Mouse (Mus musculus) bone marrow macrophage, adult 2 months (primary cell): Measurements from ENCODE around the gene Cep170. TPM values are rescaled to one million over a fixed set of nuclear protein-coding genes. Genes with fewer than 3 reads are reported as not detected.

Experiments used
- H3K27ac ChIP-seq: 2 replicates; pipeline ENCODE4 v1.5.1; 2012; ENCODE audit warnings: low read depth, low read length; ENCODE audit not compliant: insufficient read depth
- H3K4me1 ChIP-seq: 2 replicates; pipeline ENCODE4 v1.6.1; 2012; ENCODE audit warnings: low read length; ENCODE audit not compliant: control insufficient read depth, insufficient read depth
- H3K4me3 ChIP-seq: 2 replicates; pipeline ENCODE4 v1.5.1; 2012; ENCODE audit warnings: mild to moderate bottlenecking, low read length, moderate library complexity; ENCODE audit not compliant: insufficient read depth
- CTCF ChIP-seq: IDR thresholded peaks from 2 replicates; pipeline ENCODE4 v1.5.1; 2012; ENCODE audit warnings: low read depth, mild to moderate bottlenecking, low read length, moderate library complexity
- POLR2A ChIP-seq: IDR thresholded peaks from 2 replicates; pipeline ENCODE4 v1.6.1; 2012; ENCODE audit warnings: mild to moderate bottlenecking, low read depth, low read length, borderline replicate concordance
- polyA plus RNA-seq: library from polyadenylated mRNA; stranded (reverse); fragments of >200 nt; gene quantifications from 2 replicates; pipeline ENCODE4 v1.2.4, GENCODE M21; 2012; ENCODE audit not compliant: missing spikeins, insufficient read depth, insufficient read length

Gene Cep170
- polyA plus RNA-seq, 1 experiment: 60.1 TPM

DNA sequence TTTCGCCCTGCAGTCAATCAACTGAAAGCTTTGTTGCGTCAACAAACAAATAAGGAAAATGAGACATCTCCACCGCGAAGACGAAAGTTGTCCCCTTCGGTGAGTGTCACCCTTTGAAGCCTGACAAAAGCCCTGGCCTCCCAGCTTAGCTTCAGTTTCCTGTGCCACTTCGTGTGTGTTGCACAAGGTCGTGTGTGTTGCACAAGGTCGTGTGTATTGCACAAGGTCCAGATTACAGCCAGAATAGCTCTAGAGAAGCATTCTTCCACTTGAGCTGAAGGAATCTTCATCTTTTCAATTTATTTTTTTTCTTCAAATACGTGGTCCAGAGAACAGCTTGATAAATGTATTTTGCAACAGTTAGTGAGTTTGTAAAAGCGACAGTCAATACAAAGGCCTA, 12.3 kb upstream of the Cep170 start:
- Histone ChIP-seq H3K27ac (peak overlapping the region; percentile 97), H3K4me3 (peak overlapping the region; percentile 35), H3K4me1 (peaks cover 60% of the 10 kb centered on the region)
- TF ChIP-seq CTCF (no peak), POLR2A (no peak)

DNA sequence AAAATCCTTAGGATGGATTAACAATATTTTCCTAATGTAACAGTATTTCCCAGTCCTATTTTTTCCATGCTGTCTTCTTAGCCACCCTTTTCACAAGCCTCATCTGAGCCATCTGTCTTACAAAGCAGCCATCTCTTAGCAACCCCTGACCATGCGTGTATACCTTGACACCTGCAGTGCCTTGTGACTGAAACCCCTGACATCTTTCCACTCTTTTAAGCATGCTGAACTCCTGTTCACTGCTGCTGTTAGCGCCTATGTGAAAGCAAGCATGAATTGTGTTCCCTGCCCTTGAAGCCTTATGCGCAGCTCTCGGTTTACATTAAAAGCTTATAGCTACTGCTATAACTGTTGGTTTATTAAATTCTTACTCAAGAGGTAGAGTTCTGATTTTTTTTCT, 11.2 kb upstream of the Cep170 start:
- H3K4me3 ChIP-seq: no peak overlapping the region
- H3K27ac ChIP-seq: no peak overlapping the region
- TF ChIP-seq POLR2A (no peak), CTCF (no peak)
- peaks cover 57% of the 10 kb centered on the region for H3K4me1 ChIP-seq

DNA sequence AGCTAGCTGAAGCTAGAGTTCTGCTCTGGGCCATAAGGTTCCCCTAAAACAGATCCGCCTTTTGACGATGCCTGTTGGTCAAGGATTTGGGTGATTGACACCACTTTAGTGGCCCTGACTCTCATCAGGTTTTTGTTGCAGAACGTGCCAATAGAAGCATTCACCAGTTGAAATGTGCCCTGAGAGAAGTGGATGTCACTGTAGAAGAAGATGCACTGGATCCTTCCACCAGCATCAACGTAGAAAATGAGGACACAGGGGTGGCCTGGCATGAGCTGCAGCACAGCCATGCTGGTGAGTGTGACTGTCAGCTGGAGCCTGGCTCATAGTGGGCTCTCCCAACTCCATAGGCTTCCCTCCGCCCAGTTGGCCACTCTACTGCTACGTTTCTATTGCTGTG, 10.7 kb upstream of the Cep170 start:
- peak overlapping the region; percentile 56 for H3K27ac ChIP-seq
- no peak for TF ChIP-seq POLR2A
- TF ChIP-seq CTCF: no peak
- H3K4me1 ChIP-seq: peaks cover 53% of the 10 kb centered on the region
- H3K4me3 ChIP-seq: no peak overlapping the region

DNA sequence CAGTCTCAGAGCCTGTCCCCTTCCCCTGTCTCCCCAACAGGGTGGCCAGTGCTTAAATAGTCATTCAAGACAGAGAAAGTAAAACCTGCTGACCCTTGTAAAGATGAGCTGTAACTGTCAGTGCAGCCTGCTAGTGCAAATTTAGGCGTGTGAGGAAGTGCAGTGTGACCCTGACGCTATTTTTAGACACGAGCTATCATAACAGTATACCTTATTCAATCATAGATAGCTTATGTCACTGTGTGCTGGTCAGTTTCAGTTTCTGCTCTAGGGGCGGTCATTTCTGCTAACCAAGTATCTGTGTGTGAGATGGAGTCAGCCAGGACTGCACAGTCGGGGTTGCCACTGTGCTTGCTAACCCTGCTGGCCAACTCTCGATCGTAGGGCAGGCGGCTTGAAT, 10.0 kb upstream of the Cep170 start:
- Histone ChIP-seq H3K4me3 (peak overlapping the region; percentile 18; the same call in 1 of the 2 replicates), H3K27ac (peak overlapping the region; percentile 56), H3K4me1 (peaks cover 52% of the 10 kb centered on the region)
- TF ChIP-seq CTCF (no peak), POLR2A (no peak)

DNA sequence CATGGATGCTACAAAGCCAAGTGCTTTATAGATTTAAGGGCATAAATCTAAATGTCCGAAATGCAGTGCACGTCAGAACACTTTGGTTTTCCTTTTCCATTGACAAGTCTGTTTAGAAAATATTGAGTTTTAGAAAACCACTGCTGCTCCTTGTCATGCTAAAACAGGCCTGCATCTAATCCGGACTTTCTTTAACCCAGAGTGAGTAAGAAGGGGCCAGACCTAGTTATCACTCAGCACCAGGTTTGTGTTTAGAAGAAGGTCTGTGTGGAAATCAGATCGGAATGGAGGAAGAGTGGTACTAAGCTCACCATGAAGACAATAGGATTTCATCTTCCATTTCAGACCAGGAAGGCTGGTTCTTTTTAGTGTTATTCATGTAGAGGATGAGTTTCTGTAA, 9.1 kb upstream of the Cep170 start:
- Histone ChIP-seq H3K27ac (no peak overlapping the region), H3K4me1 (peaks cover 54% of the 10 kb centered on the region)

DNA sequence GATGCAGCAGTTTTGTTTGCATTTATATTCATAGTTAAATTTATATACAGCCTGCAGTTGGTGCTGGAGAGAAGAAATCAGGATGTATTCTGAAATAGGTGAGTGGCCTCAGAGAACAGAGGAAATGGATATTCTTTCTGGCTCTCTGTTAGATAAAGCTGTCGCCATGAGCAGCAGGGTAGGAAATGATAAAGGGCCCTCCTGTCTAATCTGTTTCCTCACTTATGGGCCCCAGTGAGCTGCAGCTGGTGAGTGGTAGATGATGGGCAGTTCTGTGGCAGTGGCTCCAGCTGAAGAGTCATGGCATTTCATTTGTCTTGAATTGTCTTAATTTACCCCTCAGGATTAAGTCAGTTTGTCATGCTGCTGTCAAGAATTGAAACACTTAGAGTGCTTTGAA, 8.1 kb upstream of the Cep170 start:
- peaks cover 52% of the 10 kb centered on the region for H3K4me1 ChIP-seq
- no peak overlapping the region for H3K27ac ChIP-seq
- no peak overlapping the region for H3K4me3 ChIP-seq
- no peak for TF ChIP-seq CTCF
- TF ChIP-seq POLR2A: no peak

More for the DNA sequence above, 9.1 kb upstream of the Cep170 start:
- H3K4me3 ChIP-seq: no peak overlapping the region
- TF ChIP-seq CTCF (no peak), POLR2A (no peak)

DNA sequence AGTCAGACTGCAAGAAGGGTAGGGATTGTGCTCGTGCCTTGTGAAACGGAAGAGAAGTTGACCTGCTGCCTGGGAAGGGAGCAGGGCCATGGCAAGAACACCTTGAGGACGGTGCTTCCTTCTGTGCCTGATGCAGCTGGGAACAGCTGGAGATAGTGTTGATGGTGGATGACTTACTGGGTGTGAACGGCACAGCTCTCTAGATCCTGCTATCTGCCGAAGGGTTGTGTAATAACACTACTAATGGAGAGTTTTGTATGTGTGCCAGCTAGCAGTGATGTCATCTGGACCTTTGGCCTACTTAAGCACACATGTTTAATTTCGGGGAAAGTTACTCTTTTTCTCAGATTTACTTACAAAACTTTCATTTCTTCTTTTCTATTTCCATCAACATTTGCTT, 4.9 kb upstream of the Cep170 start:
- peak overlapping the region; percentile 40 for H3K4me3 ChIP-seq
- peak overlapping the region; percentile 75 for H3K27ac ChIP-seq
- TF ChIP-seq CTCF: no peak
- TF ChIP-seq POLR2A: no peak
- H3K4me1 ChIP-seq: peaks cover 32% of the 10 kb centered on the region

DNA sequence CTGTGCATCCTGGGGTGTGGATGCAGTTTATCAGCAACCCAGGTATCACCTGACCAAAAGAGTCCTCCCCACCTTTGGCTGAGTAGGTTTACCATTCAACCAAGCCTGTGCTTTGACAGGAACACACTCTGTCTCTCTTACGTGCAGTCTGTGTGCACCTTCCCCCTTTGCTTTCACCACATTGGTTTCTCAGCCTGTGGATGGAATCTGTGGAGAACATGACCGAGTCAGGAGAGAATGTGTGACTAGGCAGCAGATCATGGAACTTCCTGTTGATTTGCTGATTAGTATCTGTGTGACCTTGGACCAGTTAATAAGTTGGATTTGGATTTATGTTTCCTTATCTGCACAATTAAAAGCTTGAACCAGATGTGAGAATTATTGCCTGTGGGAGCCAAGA, 4.3 kb upstream of the Cep170 start:
- Histone ChIP-seq H3K27ac (peak overlapping the region; percentile 75), H3K4me3 (no peak overlapping the region), H3K4me1 (peaks cover 28% of the 10 kb centered on the region)
- TF ChIP-seq POLR2A: no peak
- TF ChIP-seq CTCF: no peak

DNA sequence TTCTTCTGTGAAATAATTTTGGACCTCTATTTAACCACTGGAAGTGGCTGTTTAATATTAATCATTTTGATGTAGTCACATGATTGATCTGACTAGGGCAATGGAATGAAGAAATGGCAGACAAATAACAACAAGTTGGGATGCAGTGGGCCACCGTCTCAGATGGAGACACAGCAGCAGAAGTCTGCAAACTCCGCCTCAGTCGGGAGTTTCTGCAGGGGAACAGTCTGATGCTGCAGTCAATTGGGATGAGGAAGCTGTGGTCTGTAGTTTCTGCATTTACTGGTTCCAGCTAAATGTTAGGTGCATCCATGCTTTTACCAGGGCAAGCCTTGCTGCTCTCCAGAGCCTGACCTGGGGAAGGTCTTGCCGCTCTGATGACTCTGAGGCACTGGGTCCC, 2.9 kb upstream of the Cep170 start:
- Histone ChIP-seq H3K4me3 (no peak overlapping the region), H3K27ac (peak overlapping the region; percentile 20; the same call in 1 of the 2 replicates), H3K4me1 (peaks cover 22% of the 10 kb centered on the region)
- TF ChIP-seq POLR2A: no peak
- no peak for TF ChIP-seq CTCF

DNA sequence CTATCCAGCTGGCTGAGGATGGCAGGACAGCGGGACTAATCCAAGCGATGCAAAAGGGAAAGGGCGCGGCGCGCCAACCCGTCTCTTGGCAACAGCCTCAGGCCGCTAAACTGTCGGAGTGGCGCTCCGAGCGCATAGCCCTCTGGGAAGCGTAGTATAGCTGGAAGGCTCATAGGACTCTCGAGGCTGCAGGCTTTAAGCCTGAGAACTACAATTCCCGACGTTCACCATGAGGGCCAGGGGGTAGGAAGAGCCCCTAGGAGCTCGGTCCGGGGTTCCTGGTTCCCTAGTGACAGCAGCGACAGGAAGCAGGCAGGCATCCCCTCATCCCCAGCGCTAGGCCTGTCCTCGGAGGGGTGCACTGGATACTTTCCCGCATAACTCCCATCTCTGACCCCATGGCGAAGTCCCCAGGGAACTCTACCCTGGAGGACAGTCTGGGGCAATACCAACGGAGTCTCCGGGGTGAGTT, 760 bp upstream of the Cep170 start, which contains the start of gene Sdccag8:
Gene Sdccag8 (plus strand): TSS at position 70 of the 472 bp plus-strand sequence.
- peak within 1 kb of the TSS; percentile 74 for H3K4me3 ChIP-seq
- H3K4me1 ChIP-seq: peaks cover 32% of the 10 kb centered on the region
- TF ChIP-seq POLR2A: no peak
- no peak for TF ChIP-seq CTCF
- H3K27ac ChIP-seq: peak within 1 kb of the TSS; percentile 93
